Mouse (Mus musculus): ENCODE data around the gene Olfr287. TPM values are rescaled to one million over a fixed set of nuclear protein-coding genes. Genes with fewer than 3 reads are reported as not detected.

The Olfr287 gene
- polyA plus RNA-seq (2021; fragmentation: Nextera tagmentation), result 5.0 TPM in 2 replicates
- long read RNA-seq, experiment 1, partial matches to known transcripts, result 0 of 1 reads
- long read RNA-seq, experiment 1, other reads (novel, unspliced or antisense), result 0 of 1 reads
- long read RNA-seq, experiment 2, partial matches to known transcripts, result 1 of 5 reads
- long read RNA-seq, experiment 2, other reads (novel, unspliced or antisense), result 0 of 5 reads

GRCm38 (mm10) chr15:98220877-98221276 is at the start of gene Olfr287, which contains the start of gene Gm44579:
Gene Olfr287, minus strand, starts transcription at chr15:98221056.
Gene Gm44579, minus strand, starts transcription at chr15:98220977.

GRCm38 (mm10) chr15:98257193-98257592 is 36.3 kb upstream of the Olfr287 start, which contains the start of gene H1fnt:
Gene H1fnt, minus strand, starts transcription at chr15:98257293.

GRCm38 (mm10) chr15:98234350-98234749 is 13.5 kb upstream of the Olfr287 start, which contains the start of gene Olfr286:
Gene Olfr286, minus strand, starts transcription at chr15:98234450.

GRCm38 (mm10) chr15:98195442-98195841 is 25.4 kb downstream of the Olfr287 start, which contains the start of gene Olfr288:
Gene Olfr288, minus strand, starts transcription at chr15:98195542.

GRCm38 (mm10) chr15:98166963-98167644 is 53.8 kb downstream of the Olfr287 start, which contains the start of gene Ccdc184:
Gene Ccdc184, plus strand, starts transcription at chr15:98167158.

GRCm38 (mm10) chr15:98165525-98165924 is 55.3 kb downstream of the Olfr287 start, which contains the start of gene Asb8:
Gene Asb8, minus strand, starts transcription at chr15:98165625.

Other genes starting within 250 kb of the Olfr287 start
- 0.19 and 0.23 TPM in 2 replicates for gene Col2a1, start 216.4 kb downstream of the Olfr287 start, polyA plus RNA-seq (2021; fragmentation: Nextera tagmentation)
- gene Pfkm, start 128.5 kb downstream of the Olfr287 start, polyA plus RNA-seq (2021; fragmentation: Nextera tagmentation), result 126 TPM in 2 replicates
- gene Senp1, start 127.3 kb downstream of the Olfr287 start, polyA plus RNA-seq (2021; fragmentation: Nextera tagmentation), result 2.2 and 2.3 TPM in 2 replicates
- 90.2 and 96.8 TPM in 2 replicates for gene Asb8, start 55.4 kb downstream of the Olfr287 start, polyA plus RNA-seq (2021; fragmentation: Nextera tagmentation)
- 5.5 and 7.1 TPM in 2 replicates for gene Ccdc184, start 53.9 kb downstream of the Olfr287 start, polyA plus RNA-seq (2021; fragmentation: Nextera tagmentation)
- not detected in 2 replicates for gene Olfr288, start 25.5 kb downstream of the Olfr287 start, polyA plus RNA-seq (2021; fragmentation: Nextera tagmentation)
- gene Gm44579, start 79 bp downstream of the Olfr287 start, polyA plus RNA-seq (2021; fragmentation: Nextera tagmentation), result 0.21 and 0.29 TPM in 2 replicates
- not detected in 2 replicates for gene Olfr286, start 13.4 kb upstream of the Olfr287 start, polyA plus RNA-seq (2021; fragmentation: Nextera tagmentation)
- not detected in 2 replicates for gene H1fnt, start 36.2 kb upstream of the Olfr287 start, polyA plus RNA-seq (2021; fragmentation: Nextera tagmentation)
- 2.2 and 2.5 TPM in 2 replicates for gene Zfp641, start 75.1 kb upstream of the Olfr287 start, polyA plus RNA-seq (2021; fragmentation: Nextera tagmentation)
- not detected in 2 replicates for gene Olfr285, start 96.3 kb upstream of the Olfr287 start, polyA plus RNA-seq (2021; fragmentation: Nextera tagmentation)
- gene Olfr284, start 119.9 kb upstream of the Olfr287 start, polyA plus RNA-seq (2021; fragmentation: Nextera tagmentation), result not detected in 2 replicates
- gene Olfr283, start 159.9 kb upstream of the Olfr287 start, polyA plus RNA-seq (2021; fragmentation: Nextera tagmentation), result not detected in 2 replicates
- gene Olfr282, start 210.2 kb upstream of the Olfr287 start, polyA plus RNA-seq (2021; fragmentation: Nextera tagmentation), result not detected in 2 replicates
- not detected in 2 replicates for gene Olfr281, start 231.5 kb upstream of the Olfr287 start, polyA plus RNA-seq (2021; fragmentation: Nextera tagmentation)
- not detected in 2 replicates for gene OR5BS1P, start 248.8 kb upstream of the Olfr287 start, polyA plus RNA-seq (2021; fragmentation: Nextera tagmentation)

Measured in layer of hippocampus, adult 6 months (tissue).